Mouse (Mus musculus) hindbrain, embryonic 15.5 days (tissue): ENCODE data around the gene Grip1. TPM values are rescaled to one million over a fixed set of nuclear protein-coding genes. Genes with fewer than 3 reads are reported as not detected.

ENCODE experiments used
- ATAC-seq: fragments of 200-750 bp; cut with Nextera tagmentation; 2 replicates; pipeline ENCODE4 v1.8.0; 2017; ENCODE audit warnings: low read depth, moderate number of reproducible peaks, moderate TSS enrichment; ENCODE audit not compliant: low FRiP score
- H3K27ac ChIP-seq: fragments of 300-500 bp; sonication (generic); replicated peaks from 2 replicates; pipeline ENCODE4 v1.5.1; 2015; ENCODE audit warnings: mild to moderate bottlenecking, inconsistent platforms
- H3K27me3 ChIP-seq: fragments of 300-500 bp; sonication (generic); 2 replicates; pipeline ENCODE4 v1.6.1; 2015; ENCODE audit warnings: control low read depth, inconsistent platforms
- H3K36me3 ChIP-seq: fragments of 300-500 bp; sonication (generic); 2 replicates; pipeline ENCODE4 v1.6.1; 2015; ENCODE audit warnings: control low read depth, inconsistent platforms
- H3K4me1 ChIP-seq: fragments of 300-500 bp; sonication (generic); replicated peaks from 2 replicates; pipeline ENCODE4 v1.6.1; 2015; ENCODE audit warnings: control low read depth, inconsistent platforms
- H3K4me2 ChIP-seq: fragments of 300-500 bp; sonication (generic); 2 replicates; pipeline ENCODE4 v1.6.1; 2015; ENCODE audit warnings: moderate library complexity, mild to moderate bottlenecking, inconsistent platforms
- H3K4me3 ChIP-seq: fragments of 300-500 bp; sonication (generic); 2 replicates; pipeline ENCODE4 v1.5.1; 2015; ENCODE audit warnings: mild to moderate bottlenecking, inconsistent platforms
- H3K9ac ChIP-seq: fragments of 300-500 bp; sonication (generic); 2 replicates; pipeline ENCODE4 v1.6.1; 2015; ENCODE audit warnings: inconsistent platforms
- H3K9me3 ChIP-seq: fragments of 300-500 bp; sonication (generic); 2 replicates; pipeline ENCODE4 v1.6.1; 2016; ENCODE audit warnings: control low read depth, inconsistent platforms
- WGBS: fragments of 180-500 bp; shearing (Covaris S2); methylation state at CpG from one replicate; pipeline ENCODE4 v1.1.7; 2015; 5-methylcytosine and 5-hydroxymethylcytosine counted together
- polyA plus RNA-seq: library from polyadenylated mRNA; unstranded; fragments of >200 nt; fragmentation: Nextera tagmentation; extraction: Ambion mirVana; gene quantifications from 2 replicates; pipeline ENCODE4 v1.2.1, GENCODE M21; 2015

The Grip1 gene
- polyA plus RNA-seq, 1 experiment from 2014 or later = 17.3 TPM

- no peak overlapping the region for H3K4me2 ChIP-seq
- H3K27me3 ChIP-seq = no peaks in the 10 kb centered on the region
- H3K27ac ChIP-seq = no peak overlapping the region
- H3K9me3 ChIP-seq = no peaks in the 10 kb centered on the region
- ATAC-seq = no peak
- 54% methylated on average over 4 of the region's 4 CpGs for whole genome bisulfite sequencing
- H3K9ac ChIP-seq = no peak overlapping the region
- H3K36me3 ChIP-seq = no peaks in the 10 kb centered on the region
- no peak overlapping the region for H3K4me3 ChIP-seq
- no peaks in the 10 kb centered on the region for H3K4me1 ChIP-seq
Observed at GRCm38 (mm10) chr10:119534852-119535251, 81.2 kb downstream of the Grip1 start.

GRCm38 (mm10) chr10:119541655-119542054 lies 88.0 kb downstream of the Grip1 start:
- ATAC-seq = no peak
- WGBS = 92% methylated on average over 4 of the region's 4 CpGs

GRCm38 (mm10) chr10:119543771-119544170 lies 90.1 kb downstream of the Grip1 start:
- WGBS = 52% methylated on average over 7 of the region's 7 CpGs
- Histone ChIP-seq H3K36me3 (no peaks in the 10 kb centered on the region), H3K27ac (no peak overlapping the region), H3K4me2 (no peak overlapping the region), H3K4me3 (no peak overlapping the region), H3K9me3 (no peaks in the 10 kb centered on the region), H3K9ac (no peak overlapping the region), H3K4me1 (peaks cover 7% of the 10 kb centered on the region; the same call in 1 of the 2 replicates), H3K27me3 (no peaks in the 10 kb centered on the region)
- no peak for ATAC-seq

More at GRCm38 (mm10) chr10:119541655-119542054, 88.0 kb downstream of the Grip1 start:
- no peak overlapping the region for H3K9ac ChIP-seq
- no peak overlapping the region for H3K4me2 ChIP-seq
- no peaks in the 10 kb centered on the region for H3K27me3 ChIP-seq
- no peaks in the 10 kb centered on the region for H3K36me3 ChIP-seq
- no peak overlapping the region for H3K4me3 ChIP-seq
- H3K27ac ChIP-seq = no peak overlapping the region
- peaks cover 7% of the 10 kb centered on the region; the same call in 1 of the 2 replicates for H3K4me1 ChIP-seq
- no peaks in the 10 kb centered on the region for H3K9me3 ChIP-seq

- no peaks in the 10 kb centered on the region for H3K36me3 ChIP-seq
- H3K9ac ChIP-seq = no peak overlapping the region
- H3K27ac ChIP-seq = no peak overlapping the region
- no peaks in the 10 kb centered on the region for H3K27me3 ChIP-seq
- peak overlapping the region; percentile 27 for H3K4me2 ChIP-seq
- H3K4me1 ChIP-seq = peaks cover 7% of the 10 kb centered on the region; the same call in 1 of the 2 replicates
- H3K4me3 ChIP-seq = no peak overlapping the region
- ATAC-seq = no peak
- H3K9me3 ChIP-seq = no peaks in the 10 kb centered on the region
- WGBS = 19% methylated on average over 9 of the region's 9 CpGs
Observed at GRCm38 (mm10) chr10:119544743-119545142, 91.1 kb downstream of the Grip1 start.

DNA sequence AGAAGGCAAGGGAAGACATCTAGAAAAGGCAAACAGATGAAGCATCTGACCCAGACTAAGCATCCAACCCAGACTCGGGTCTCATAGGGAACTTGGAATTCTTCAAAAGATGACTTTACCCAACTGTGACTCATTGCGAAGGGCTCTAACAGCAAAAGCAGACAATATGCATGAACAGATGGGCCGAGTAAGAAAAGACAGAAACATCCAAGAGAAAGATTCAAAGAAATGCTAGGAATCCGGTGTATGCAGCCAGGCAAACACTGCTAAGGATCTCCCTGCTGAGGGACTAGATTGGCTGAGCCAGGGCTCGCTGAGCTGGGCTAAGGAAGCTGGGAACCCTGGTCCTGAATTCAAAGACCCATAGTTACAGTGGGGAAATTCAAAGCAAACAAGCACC lies 94.2 kb downstream of the Grip1 start:
- Histone ChIP-seq H3K4me3 (no peak overlapping the region), H3K27me3 (no peaks in the 10 kb centered on the region), H3K4me2 (no peak overlapping the region), H3K9ac (no peak overlapping the region), H3K9me3 (no peaks in the 10 kb centered on the region), H3K4me1 (peaks cover 7% of the 10 kb centered on the region; the same call in 1 of the 2 replicates), H3K27ac (no peak overlapping the region), H3K36me3 (no peaks in the 10 kb centered on the region)
- 83% methylated on average over 5 of the region's 5 CpGs for WGBS
- no peak for ATAC-seq

- Histone ChIP-seq H3K36me3 (no peaks in the 10 kb centered on the region), H3K4me3 (no peak overlapping the region), H3K27ac (no peak overlapping the region), H3K27me3 (no peaks in the 10 kb centered on the region), H3K9me3 (no peaks in the 10 kb centered on the region), H3K4me1 (peaks cover 7% of the 10 kb centered on the region; the same call in 1 of the 2 replicates), H3K9ac (no peak overlapping the region), H3K4me2 (no peak overlapping the region)
- ATAC-seq = no peak
- WGBS = 96% methylated on average over 10 of the region's 10 CpGs
Observed at GRCm38 (mm10) chr10:119548774-119549173, 95.1 kb downstream of the Grip1 start.

DNA sequence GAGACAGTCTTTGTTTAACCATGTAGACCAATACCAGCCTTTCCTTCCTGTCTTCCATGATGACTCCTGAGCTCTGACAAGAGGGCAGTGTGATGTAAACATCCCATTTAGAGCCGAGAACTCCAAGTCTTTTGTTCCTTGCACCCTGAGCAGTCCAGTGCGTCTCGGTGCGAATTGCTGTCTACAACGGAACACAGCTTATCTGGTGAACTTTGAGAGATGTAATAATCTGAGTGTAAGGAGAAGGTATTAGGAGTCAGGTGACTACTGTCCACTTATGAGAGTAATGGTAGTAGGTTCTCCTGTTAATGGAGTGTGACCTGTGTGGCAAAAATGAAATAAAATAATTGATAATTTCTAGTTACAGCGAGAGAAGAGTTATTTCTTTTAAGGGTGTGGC lies 97.0 kb downstream of the Grip1 start:
- Histone ChIP-seq H3K27me3 (no peaks in the 10 kb centered on the region), H3K9me3 (no peaks in the 10 kb centered on the region), H3K36me3 (no peaks in the 10 kb centered on the region), H3K4me3 (no peak overlapping the region), H3K4me2 (no peak overlapping the region), H3K9ac (no peak overlapping the region), H3K4me1 (no peaks in the 10 kb centered on the region), H3K27ac (no peak overlapping the region)
- WGBS = 85% methylated on average over 6 of the region's 6 CpGs
- no peak for ATAC-seq

DNA sequence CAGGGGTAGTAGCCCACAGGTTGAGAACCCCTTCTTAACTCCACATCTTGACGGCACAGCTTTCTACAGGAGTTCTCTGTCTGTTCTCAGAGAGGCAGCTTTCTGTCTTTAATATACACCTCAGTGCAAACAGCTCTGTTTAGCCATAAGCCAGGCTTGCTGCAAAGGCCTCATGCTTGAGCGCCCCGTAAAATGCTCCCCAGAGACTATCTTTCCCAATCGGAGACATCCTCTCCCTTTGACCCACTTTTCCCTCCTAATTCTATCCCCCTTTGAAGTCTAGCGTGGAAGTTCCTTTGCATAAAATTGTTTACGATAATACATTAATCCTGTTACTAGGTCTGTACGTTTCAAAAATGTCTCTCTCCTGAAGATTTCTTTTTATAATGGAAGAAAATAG lies 102.7 kb downstream of the Grip1 start:
- WGBS = 62% methylated on average over 7 of the region's 7 CpGs
- Histone ChIP-seq H3K27me3 (no peaks in the 10 kb centered on the region), H3K4me3 (no peak overlapping the region), H3K9ac (no peak overlapping the region), H3K27ac (no peak overlapping the region), H3K9me3 (no peaks in the 10 kb centered on the region), H3K4me2 (no peak overlapping the region), H3K36me3 (no peaks in the 10 kb centered on the region), H3K4me1 (0 out of 2 replicates have a peak, but pooled peaks cover 2% of the 10 kb centered on the region)
- ATAC-seq = no peak

DNA sequence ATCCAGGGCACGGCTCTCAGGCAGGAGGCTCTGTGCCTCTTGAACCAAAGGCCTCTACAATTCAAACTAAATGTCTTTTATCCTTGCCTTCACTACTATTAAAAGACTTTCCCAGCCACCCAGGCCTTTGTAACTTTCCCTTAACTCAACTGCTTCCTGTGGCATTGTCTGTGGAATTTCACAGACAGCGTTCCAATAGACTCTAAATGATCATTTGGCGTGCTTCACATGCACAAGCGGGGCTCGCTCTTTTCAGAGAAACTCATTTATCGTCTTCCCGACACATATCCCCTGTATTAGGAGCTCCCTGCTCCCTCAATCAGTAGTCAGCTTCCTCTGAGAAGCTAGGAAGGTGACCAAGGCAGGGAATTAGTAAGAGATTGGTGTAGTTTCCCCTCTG lies 104.8 kb downstream of the Grip1 start:
- no peak overlapping the region for H3K27ac ChIP-seq
- ATAC-seq = peak; percentile 19; the same call in 1 of the 2 replicates
- no peaks in the 10 kb centered on the region for H3K36me3 ChIP-seq
- no peaks in the 10 kb centered on the region for H3K9me3 ChIP-seq
- no peak overlapping the region for H3K9ac ChIP-seq
- H3K4me3 ChIP-seq = no peak overlapping the region
- H3K4me1 ChIP-seq = 0 out of 2 replicates have a peak, but pooled peaks cover 2% of the 10 kb centered on the region
- no peak overlapping the region for H3K4me2 ChIP-seq
- no peaks in the 10 kb centered on the region for H3K27me3 ChIP-seq
- WGBS = 53% methylated on average over 7 of the region's 7 CpGs

DNA sequence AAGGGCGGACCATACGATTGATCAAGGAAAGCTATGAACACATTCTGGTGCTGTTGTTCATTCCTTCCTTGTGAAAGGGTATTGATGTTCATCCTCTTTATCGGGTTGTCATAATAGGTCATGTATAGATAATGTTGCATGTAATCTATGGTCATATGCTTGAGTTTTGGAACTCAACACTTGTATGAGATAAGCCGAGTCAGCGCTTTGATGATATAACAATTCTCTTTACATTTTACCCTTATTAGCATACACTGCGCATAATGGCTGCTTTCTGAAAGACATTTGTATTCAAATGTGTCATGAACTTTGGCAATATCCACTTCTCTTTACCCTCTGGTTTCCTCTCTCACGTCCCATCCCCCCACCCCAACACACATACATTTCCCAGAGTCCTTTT lies 111.2 kb downstream of the Grip1 start:
- H3K9me3 ChIP-seq = no peaks in the 10 kb centered on the region
- no peaks in the 10 kb centered on the region for H3K36me3 ChIP-seq
- no peak overlapping the region for H3K9ac ChIP-seq
- no peak overlapping the region for H3K27ac ChIP-seq
- H3K4me3 ChIP-seq = no peak overlapping the region
- no peaks in the 10 kb centered on the region for H3K27me3 ChIP-seq
- 92% methylated on average over 7 of the region's 7 CpGs for WGBS
- no peaks in the 10 kb centered on the region for H3K4me1 ChIP-seq
- H3K4me2 ChIP-seq = no peak overlapping the region
- ATAC-seq = no peak

GRCm38 (mm10) chr10:119573134-119573533 lies 119.5 kb downstream of the Grip1 start:
- Histone ChIP-seq H3K4me3 (no peak overlapping the region), H3K27me3 (no peaks in the 10 kb centered on the region), H3K9ac (no peak overlapping the region), H3K4me2 (no peak overlapping the region), H3K36me3 (no peaks in the 10 kb centered on the region), H3K27ac (no peak overlapping the region), H3K4me1 (no peaks in the 10 kb centered on the region), H3K9me3 (no peaks in the 10 kb centered on the region)
- WGBS = 91% methylated on average over 9 of the region's 9 CpGs
- no peak for ATAC-seq

- 92% methylated on average over 1 of the region's 1 CpGs for WGBS
- no peaks in the 10 kb centered on the region for H3K36me3 ChIP-seq
- H3K4me2 ChIP-seq = no peak overlapping the region
- H3K27ac ChIP-seq = no peak overlapping the region
- no peaks in the 10 kb centered on the region for H3K4me1 ChIP-seq
- no peak overlapping the region for H3K4me3 ChIP-seq
- no peaks in the 10 kb centered on the region for H3K27me3 ChIP-seq
- no peak for ATAC-seq
- H3K9me3 ChIP-seq = no peaks in the 10 kb centered on the region
- H3K9ac ChIP-seq = no peak overlapping the region
Observed at GRCm38 (mm10) chr10:119575780-119576179, 122.2 kb downstream of the Grip1 start.

DNA sequence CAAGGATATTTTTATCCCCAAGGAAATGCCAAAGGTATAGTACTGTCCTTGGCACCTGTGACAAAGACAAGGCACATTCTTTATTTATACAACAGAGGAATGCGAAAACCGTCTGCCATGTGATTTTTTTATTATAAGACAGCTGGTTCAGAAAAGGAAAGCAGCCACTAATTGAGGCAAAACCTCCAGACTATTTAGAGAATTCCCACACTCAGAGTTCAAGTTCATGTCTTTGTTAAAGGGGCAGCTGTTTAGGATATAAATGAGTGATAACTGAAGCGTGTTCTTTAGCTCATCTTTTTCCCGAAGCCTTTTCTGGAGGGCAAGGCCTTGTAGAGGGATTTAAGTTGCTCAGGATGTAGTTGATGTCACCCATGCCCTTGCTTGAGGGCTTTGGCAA lies 126.4 kb downstream of the Grip1 start:
- Histone ChIP-seq H3K36me3 (no peaks in the 10 kb centered on the region), H3K27me3 (no peaks in the 10 kb centered on the region), H3K9me3 (no peaks in the 10 kb centered on the region), H3K4me2 (no peak overlapping the region), H3K4me3 (no peak overlapping the region), H3K9ac (no peak overlapping the region), H3K27ac (no peak overlapping the region), H3K4me1 (no peaks in the 10 kb centered on the region)
- no peak for ATAC-seq
- 74% methylated on average over 4 of the region's 4 CpGs for WGBS
